Mouse (Mus musculus) brain, embryonic 14.5 days (tissue): ENCODE data around the gene Gm960.

Experiments used
- CTCF ChIP-seq: fragments of 200-500 bp; IDR thresholded peaks from 2 replicates; pipeline ENCODE4 v1.5.1; 2012; ENCODE audit warnings: inconsistent platforms, mild to moderate bottlenecking, moderate library complexity, borderline replicate concordance; ENCODE audit not compliant: insufficient read depth, insufficient read length; ENCODE audit errors: extremely low read depth
- POLR2A ChIP-seq: fragments of 200-500 bp; IDR thresholded peaks from 2 replicates; pipeline ENCODE4 v1.6.1; 2012; ENCODE audit warnings: mild to moderate bottlenecking, inconsistent platforms, borderline replicate concordance; ENCODE audit not compliant: poor library complexity, insufficient read depth, insufficient read length, severe bottlenecking; ENCODE audit errors: extremely low read depth

DNA sequence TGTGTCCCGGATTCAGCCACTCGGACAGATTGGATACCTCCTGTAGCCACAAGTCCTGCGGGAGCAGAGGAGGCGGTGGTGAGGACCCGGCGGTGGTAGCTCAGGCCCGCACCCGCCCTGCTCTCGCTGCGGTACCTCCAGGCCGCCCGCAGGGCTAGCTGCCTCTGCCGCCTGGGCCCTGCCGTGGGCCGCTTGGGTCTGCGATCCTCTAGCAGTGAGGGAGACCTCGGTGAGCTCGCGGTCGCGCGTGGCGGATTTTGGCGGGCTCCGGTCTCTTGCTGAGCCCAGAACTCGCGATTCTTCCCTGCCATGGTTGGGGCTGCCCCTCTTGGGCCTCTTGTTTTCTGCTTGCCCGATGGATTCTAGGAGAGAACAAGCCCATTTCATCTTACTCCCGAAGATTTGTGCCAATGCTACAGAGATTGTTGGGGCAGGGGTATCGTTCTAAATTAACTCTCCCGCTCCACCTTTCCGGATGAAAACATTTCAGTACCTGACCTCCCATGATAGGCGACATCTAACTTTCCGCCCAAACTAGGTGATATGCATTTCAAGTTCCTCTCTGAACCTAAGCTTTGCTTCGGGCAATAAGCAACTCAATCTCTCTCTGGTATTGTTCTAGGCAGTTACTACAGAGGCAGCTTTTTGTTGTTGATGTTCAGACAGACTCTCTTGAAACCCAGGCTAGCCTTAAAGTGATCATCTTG lies 72.5 kb downstream of the Gm960 start:
- TF ChIP-seq CTCF (no peak), POLR2A (no peak)
